Mouse (Mus musculus): Measurements from ENCODE around the gene Kcnj1.

Gene Kcnj1

DNA sequence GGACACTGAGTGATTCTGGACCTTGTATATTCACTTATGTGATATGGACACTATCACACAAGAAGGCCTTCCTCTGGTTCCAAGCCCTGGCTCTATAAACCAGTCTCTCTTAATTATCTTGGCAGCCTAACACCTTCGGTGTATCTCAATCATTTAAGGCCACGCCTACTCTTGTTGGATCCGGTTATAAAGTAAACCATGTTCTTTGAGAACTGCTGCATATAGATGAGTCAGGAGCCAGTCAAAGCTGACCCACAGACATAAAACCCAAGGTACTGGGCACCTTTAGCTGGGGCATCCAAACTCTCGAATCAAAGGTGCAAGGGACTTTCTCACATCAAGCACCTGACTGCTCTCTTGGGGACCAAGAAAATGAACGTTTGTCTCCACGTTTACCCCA is at the start of gene Kcnj1:
TSS of gene Kcnj1 (plus strand) at position 292 of the 400 bp plus-strand sequence.
- no peak for DNase-seq

DNA sequence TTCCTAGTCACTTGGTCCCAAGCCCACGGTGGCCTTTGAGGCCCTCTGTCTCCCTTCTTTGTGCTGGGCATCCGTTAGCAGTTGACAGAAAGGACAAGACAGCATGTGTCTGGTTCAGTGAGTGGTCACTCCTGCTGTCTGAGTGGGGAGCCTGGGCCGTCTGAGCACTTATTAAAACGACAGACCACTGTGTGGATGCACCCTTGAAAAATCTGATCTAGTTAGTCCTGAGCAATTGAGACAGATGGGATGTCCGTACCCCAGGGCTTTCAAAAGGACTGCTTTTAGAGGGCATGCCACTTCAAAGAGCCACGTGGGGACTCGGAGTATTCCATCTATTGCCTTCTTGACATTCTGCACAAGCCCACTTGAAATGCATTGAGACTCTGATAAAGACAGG is 48.7 kb upstream of the Kcnj1 start:
- no peak for DNase-seq

DNA sequence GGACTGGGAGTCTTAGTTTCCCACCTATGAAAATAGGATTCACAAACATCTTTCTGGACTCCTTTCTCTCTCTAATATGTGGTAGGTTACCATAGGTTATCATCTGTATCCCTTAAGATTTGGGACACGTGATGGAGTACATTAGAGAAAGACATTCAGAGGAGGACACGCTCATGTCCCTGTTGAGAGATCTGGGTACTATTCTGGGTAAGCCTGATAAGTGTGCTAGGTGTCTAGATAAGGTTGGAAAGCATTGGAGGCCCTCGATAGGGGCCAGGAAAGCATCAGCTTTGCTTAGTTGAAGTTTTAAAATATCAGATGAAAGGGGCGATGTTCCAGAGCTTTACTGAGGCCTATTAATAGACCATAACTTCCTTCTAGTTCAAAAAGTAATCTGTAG is 43.5 kb upstream of the Kcnj1 start:
- no peak for DNase-seq

DNA sequence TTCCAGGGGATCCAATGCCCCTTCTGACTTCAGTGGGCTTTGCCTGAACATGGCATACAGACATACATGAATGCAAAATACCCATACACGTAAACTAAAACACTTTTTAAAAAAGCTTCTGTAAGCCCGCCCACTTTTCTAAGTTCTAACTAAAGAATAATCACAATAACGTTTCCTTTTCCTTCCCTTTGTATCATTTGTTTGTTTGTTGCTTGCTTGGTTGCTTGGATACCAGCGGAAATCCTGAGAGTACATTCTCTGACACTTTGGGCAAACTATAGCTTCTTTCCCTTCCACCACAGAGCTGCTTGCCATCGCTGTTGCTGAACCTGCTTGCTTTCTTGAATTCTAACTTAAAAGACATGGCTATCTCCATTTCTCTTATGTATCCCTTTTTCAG is 41.1 kb upstream of the Kcnj1 start:
- DNase-seq, result no peak

DNA sequence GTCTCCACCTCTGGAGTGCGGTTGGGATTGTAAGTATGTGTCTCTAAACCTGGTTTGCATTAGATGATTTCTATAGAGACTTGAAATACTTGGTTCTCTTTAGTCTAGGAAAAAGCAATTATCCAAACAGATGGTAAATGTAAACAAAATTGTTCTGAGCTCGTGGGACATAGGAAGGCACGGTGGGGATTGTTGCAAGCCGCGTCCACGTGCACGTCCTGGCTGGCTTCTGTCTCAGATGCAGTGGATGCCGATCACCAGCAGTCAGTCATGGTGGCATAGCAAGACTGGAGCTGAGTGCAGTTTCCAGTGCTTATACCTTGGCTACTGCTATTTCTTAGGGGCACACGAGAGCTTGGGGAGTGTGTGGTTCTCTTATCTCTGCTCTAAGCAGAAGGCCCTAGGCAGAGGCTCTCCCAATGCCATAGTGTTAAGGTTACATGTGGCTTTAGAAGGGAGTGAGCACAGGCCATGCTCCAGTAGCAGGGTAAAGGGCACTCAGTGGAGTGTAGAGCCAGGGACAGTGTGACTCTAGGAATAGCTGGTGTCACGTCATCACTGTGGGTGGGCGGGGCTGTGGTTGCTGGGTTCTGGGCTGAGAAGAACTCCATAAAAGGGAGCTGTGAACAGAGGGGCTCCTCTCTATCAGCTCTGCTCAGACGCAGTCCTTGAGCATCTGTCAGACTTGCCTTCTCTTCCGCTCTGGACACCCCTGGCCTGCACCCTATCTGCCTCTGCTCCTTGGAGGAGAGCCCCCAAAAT is 36.7 kb upstream of the Kcnj1 start:
- peak; percentile 4 for DNase-seq

DNA sequence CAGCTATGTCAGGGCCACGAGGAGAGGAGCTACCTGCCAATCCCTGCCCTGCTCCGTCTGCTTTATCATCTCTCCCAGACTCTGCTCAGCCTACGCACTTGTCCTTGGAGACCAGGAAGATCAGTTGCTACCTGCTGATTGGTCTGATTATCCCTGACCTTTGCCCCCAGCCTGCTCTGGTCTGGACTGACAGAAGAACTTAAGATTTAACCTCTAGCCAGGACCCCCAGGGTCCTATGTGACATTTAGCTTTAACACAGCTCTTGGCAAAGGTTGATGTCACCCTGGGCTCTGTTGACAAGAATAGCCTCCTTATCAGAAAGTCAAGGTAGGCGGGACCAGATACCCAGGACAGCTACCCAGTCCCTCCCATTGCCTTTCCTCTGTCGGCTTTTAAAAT is 31.5 kb upstream of the Kcnj1 start:
- no peak for DNase-seq

DNA sequence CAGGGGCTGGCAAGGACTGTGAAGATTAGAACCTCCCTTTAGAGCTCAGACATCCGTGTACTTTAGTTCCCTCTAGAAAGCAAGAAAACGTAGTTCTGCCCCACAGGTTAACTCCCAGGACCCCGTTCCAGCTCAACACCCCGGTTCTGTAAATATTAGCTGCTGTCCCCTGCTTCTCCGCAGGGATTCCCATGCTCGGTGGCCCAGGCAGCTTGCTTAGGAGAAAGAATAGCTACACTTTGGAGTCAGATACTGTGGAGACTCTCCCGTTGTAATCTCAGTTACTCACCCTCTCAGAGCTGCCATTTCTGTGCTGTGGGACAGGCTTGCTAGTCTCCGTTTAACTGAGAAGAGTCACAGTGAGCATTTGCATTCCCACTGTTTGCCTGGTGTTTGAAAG is 29.4 kb upstream of the Kcnj1 start:
- no peak for DNase-seq

DNA sequence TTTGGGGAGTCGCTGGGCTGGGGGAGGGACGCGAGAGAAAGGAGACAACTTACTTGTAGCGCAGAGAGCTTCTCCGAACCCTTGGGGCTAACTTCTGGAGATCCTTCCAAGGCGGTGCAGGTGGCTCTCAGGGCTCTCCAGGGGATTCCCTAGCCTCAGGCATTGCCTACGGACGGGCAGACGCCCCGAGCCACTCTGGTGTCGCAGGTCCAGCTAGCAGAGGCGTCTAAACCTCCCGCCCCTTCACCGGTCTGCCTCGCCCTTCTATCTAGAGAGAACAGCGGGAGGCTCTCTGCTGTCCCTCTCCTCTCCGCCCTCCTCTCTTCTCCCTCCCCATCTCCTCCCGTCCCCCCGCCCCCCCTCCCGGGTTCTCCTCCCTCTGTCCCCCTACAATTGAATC is 28.2 kb upstream of the Kcnj1 start, which contains the start of gene Kcnj5:
TSS of gene Kcnj5 (minus strand) at position 300 of the 400 bp plus-strand sequence.
- no peak for DNase-seq

DNA sequence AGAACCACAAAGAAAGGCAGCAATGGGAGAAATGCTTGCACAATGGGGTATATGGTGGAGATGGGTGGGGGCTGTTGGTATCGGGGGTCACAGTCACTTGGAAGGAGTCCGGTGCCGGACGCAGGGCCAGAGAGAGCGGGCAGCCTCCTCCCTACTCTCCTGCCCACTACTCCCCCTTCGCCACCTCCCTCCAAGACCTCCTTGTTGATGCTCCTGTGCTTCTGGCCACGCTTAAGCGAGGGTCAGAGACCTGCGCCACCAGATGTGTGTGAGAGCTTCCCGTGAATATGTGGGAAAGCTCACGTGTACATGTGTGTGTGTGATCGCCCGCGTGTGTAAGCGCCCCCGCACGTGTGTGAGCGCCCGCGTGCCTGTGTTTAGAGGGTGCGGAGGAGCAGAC is 27.8 kb upstream of the Kcnj1 start:
- no peak for DNase-seq

DNA sequence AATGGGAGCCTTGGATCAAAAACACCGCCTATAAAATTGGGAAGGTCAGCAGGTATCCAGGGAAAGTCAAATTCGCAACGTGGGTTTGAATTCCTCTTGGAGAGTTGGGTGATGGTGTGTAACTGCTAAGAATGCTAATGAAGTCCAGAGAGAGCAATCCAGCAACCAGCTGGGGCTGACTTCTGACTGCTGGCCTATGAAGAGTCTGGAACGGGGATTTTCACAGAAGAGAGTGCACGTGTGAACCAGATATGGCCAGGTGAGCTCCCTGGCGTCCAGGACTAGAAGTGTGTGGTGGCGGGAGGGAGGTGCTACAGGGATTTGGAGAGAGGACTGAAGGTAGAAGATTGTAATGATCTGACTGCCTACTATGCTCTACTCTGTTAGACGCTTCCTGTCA is 24.2 kb upstream of the Kcnj1 start:
- DNase-seq, result no peak

DNA sequence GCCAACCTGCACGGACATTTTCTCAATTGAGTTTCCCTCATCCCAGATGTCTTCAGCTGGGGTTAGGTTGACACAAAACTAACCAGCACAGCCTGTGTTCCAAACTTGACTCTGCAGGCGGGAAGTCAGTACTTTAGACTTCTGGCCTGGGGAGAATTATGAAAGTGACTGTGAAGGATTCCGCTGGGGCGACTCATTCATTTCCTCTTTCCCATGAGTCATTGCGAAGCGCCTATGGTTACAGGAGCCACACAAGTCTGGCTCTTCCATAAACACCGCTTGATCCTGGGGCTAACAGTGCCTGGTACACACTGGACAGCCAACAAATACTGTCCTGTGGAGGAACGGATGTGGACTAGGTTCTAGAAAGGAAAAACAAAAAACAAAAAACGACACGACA is 22.9 kb upstream of the Kcnj1 start:
- no peak for DNase-seq

DNA sequence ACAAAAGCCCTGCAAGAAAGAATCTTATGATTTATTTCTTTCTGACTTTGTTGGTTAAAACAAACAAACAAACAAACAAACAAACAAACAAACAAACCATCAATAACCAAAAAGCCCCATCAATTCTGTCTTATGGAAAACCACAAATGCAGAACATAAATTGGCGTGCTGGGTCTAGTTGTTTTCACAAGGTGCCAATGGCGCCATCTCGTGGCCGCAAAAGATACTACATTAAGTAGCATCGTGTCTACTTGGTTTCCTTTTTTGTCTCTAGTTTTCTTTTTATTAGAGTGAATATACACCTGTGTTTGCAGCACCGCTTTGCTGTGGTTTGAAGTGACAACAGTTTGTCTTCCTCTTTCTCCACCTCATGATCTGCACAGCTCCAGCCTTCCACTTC is 22.0 kb upstream of the Kcnj1 start:
- DNase-seq, result peak; percentile 67

DNA sequence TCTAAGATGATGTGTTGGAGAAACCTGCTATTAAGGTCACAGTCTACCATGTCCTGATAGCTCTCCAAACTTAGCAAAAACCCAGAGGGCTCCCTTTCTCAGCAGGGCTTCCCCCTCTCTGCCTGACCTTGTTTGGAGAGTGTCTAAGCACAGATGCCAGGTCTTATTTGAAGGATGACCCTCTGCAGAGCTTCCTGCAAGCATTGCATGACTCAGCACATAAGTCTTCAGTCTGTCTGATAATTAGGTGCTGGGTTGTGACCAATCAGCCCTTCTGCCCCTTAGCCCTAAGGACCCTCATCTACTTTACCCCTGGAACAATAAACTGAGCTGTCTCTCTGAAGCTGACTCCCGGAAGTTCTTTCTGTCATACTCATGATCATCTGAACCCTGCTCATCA is 11.5 kb upstream of the Kcnj1 start:
- no peak for DNase-seq

DNA sequence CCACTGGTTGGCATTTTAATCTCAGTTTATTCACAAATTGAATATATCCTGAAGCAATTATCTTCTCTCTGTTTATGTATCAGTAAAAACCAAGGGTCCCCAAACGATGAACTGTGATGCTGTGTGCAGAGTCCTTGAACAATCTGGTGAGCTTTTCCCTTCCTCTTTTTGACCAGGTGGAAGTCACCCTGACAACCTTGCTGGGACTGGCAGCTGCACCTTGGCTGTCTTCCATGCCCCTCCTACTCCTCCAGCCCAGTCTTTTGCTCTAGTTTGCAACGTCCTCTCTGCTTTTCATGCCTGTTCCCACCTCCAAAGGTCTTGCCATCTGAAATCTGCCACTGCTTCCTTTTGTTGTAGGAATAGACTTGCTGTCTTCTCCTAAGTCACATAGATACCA is 3.5 kb upstream of the Kcnj1 start:
- DNase-seq, result no peak

DNA sequence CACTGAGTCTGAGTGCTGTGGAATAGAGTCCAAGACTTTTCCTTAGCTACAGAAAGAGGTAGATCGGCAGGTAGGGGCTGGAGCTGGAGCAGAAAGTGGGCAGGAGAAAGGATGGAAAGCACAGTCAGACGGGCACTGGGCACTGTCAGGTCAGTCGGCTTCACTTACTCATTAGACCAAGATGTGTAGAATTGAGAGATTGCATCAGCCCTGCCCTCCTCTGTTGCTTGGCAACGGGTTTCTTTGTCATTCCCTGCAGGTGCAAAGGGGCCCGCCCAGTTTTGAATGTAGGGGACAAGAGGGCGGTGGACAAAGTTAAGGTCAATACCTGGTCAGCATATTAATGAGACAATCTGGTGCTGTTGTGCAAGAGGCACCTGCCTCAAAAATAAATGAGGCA is 2.9 kb upstream of the Kcnj1 start:
- DNase-seq, result no peak

DNA sequence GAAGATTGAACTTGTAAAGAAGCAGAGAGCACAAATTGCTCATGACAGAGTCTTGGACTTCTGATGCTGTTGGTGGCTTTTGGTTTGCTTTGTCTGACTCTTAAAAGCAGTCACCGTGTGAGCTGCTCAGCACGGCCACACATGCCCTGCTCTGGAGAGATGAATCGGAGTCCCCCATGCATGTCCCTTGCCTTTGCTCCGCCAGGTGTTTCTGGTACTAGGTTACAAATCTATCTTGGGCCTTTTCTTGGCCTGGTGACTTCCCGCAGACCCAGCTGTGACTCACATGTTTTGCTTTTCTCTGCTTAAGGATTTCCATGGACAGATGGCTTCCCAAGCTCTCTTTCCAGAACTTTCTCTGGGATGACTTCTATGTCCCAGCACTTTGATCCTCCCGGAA is 1.4 kb downstream of the Kcnj1 start:
- no peak for DNase-seq

DNA sequence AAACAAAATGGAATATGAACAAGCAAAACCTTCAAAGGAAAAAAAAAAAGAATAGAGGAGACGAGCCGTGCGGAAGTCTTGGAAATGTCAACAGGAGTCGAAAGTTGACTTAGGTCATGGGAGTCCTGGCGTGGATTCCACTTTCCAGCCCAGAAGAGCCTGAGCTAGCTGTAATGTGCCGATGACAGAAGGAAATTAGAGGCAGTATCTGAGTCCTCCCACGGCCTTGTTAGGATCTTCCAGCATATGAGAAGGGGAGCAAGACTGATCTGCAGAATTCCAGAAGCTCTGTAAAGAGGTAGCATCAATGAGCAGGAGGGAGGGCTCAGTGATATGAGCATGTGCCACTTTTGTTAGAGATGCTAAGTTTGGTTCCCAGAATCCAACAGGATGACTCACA is 3.7 kb downstream of the Kcnj1 start:
- no peak for DNase-seq

DNA sequence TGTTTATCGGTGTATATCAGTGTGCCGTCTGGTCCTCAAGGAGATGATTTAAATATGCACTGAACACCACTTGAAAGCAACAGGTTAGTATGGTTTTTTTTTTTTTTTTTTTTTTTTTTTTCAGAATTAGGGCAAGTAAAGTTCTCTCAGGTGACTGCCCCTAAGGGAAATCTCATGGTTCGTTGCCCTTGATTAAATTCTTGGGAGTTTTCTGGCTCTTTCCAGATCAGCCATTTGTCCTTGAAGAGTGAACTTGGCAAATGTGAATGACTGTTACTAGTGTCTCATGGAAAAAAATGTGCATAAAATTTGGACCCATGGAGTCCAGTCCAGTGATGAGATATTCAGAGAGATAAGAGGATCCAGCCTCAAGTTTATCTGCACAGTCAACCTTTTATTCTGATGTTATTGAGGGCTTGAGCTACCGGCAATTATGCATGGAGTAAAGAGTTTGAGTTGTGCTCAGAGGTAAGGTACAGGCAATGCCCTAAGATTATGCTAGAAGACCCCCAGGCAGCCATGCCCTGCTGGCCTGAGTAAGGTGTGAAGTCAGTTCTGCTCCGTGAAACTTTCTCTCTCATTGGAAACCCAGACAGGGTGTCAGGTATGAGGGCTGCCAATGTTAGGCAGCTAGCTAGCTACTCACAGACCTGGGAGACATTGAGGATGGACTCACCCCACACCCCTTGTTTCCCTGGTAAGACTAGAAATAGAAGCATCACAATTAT is 4.7 kb downstream of the Kcnj1 start:
- DNase-seq, result no peak

DNA sequence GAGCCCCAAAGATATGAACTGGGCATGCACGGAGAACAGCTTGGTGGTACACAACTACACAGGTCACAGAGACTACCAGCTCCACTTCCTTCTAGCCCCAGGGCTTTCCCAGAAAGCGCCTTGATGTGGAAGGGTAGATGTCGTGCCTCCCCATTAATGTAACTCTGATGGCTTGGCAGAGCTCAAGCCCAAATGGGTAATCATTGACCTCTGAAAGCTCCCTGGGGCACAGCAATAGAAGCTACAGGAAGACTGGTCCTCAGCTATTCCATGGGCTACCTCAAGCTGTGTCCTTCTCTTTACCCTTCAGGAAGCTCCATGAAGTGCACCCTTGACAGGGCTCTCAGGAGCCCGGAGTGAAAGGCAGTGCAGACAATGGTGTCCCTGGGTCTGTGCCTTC is 12.6 kb downstream of the Kcnj1 start:
- no peak for DNase-seq

DNA sequence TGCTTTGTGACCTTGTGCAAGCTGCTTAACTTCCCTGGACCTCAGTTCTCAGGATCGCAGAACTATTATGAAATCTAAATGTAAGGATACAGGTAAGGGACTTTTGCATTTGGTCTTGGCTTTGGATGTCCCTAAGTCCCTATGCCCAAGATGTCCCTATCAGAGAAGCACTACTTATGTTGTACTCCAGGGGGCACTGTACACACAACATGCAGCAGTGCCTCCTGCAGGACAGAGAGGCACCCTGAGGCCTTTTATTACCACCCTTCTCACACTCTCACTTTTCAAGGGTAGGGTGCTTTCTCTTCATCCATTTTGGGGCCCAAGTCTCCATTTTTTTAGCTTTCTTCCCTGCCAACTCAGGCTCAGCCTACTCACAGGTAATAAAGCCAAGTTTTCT is 15.8 kb downstream of the Kcnj1 start:
- DNase-seq, result peak; percentile 59

DNA sequence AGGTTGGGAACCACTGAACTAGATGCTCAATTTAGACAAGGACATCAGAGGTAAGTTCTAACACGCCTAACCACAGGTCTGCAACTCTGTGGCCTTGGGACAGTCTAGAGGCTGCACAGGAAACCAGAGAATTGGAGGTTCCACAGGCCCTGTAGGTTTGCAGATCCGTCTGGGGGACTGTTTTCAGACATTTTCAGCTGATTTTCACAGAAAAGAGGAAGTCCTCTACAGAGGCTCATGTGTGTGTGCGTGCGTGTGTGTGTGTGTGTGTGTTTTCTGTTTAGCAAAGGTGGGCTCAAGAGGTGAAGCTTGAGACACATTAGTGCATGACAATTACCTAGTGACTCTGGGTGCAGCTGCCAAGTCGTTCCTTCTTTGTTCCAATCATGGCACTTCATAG is 18.8 kb downstream of the Kcnj1 start:
- DNase-seq, result no peak

DNA sequence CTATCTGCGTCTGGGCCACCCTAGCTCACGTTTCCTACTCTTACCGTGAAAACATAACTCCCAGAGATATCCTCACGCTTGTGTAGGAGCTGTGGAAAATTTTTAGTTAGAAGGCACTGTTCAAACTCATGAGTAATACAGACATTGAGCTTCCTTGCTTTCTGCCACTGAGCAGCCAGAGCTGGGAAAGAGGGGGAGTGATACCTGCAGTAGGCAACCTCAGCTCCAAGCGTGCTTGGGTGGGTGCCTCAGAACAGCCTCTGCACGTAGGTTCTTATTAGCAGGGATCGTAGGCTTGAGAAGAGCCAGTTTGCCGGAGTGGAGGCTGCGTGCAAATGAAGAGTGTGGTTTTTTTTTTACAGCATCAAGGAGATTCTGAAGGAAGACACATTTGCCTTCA is 19.4 kb downstream of the Kcnj1 start:
- DNase-seq, result no peak

DNA sequence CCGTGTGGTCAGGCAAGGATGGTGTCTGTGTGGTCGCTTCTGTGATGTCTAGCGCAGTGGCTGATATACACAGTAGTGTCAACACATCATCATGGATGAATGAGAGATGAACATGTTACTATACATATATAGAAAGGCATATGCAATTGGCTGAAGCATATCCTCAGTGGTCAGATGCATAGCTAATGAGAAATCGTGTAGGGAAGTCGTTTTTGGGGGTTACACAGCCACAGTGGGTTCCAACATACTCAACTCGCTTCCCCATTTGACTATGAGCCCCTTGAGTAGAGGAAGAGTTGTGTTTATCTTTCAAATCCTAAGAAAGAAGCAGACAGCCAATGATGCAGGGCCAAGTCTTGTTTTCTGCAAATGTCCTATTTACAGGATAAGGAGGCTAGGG is 20.4 kb downstream of the Kcnj1 start:
- no peak for DNase-seq

DNA sequence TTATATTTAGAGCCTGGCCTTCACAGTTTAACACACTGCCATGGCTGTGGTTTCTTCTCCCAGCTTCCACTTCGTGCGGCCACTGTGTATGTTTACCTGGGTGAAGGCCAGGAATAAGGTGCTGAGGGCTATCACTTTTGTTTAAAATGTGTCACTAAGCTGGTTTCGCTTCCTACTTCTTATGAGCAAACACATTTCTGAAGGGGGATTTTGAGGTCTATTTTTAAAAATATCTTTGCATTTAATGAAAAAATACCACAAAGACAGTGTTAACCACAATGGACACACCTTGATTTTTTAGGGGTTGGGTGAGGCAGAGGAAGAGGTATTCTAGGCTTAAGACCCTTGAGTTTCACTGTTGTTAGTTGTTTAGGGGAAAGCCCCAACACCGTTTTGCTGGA is 22.5 kb downstream of the Kcnj1 start:
- DNase-seq, result no peak

DNA sequence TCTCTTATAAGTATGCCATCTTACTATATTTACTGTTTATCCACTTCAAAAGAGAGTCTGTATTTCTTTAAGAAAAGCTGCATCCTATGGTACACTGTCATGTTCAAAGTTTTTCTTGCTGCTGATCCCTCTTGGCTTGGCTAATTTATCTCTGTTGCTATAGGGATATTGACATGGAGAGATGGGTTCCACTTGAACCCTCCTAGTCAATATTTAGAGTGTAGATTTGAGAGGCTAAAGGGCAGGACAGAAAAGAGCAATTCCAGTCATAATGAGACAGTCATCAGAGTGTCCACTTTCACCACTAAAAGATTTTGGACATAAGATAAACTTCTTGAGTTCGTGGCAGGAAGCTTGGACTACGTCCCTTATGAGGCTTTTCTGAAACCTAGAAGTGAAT is 27.9 kb downstream of the Kcnj1 start:
- DNase-seq, result no peak

Measured in thymus, postnatal 14 days (tissue).